Comparison of ENCODE assay signal across 18 mouse cellular contexts in genomic region chr3:119464073-119464472, GRCm38 (mm10).
"Had no signal": no experiment of that assay in that cellular context is flagged by ENCODE, and none has a peak within 500 bp of the region (broad histone marks: within the 10 kb centered on the region; RNA-seq: fewer than 3 reads in every experiment).

No protein-coding gene starts in this region.

- H3K4me2 ChIP-seq: liver, embryonic 13.5 days; liver, embryonic 15.5 days; lung, embryonic 15.5 days; midbrain, embryonic 15.5 days; neural tube, embryonic 12.5 days; stomach, embryonic 15.5 days had no signal

- H3K9me3 ChIP-seq: liver, embryonic 13.5 days; liver, embryonic 15.5 days; lung, embryonic 15.5 days; megakaryocyte, embryonic 14.5 days; midbrain, embryonic 15.5 days; neural tube, embryonic 12.5 days; stomach, embryonic 15.5 days had no signal

- ATAC-seq: liver, postnatal 0 days; lung, postnatal 0 days; midbrain, embryonic 15.5 days had no signal

- H3K27me3 ChIP-seq: liver, embryonic 13.5 days; liver, embryonic 15.5 days; lung, embryonic 15.5 days; megakaryocyte, embryonic 14.5 days; midbrain, embryonic 15.5 days; neural tube, embryonic 12.5 days; stomach, embryonic 15.5 days had no signal

- H3K36me3 ChIP-seq: liver, embryonic 13.5 days; liver, embryonic 15.5 days; lung, embryonic 15.5 days; midbrain, embryonic 15.5 days; neural tube, embryonic 12.5 days; stomach, embryonic 15.5 days had no signal

- H3K4me3 ChIP-seq: liver, embryonic 13.5 days; liver, embryonic 15.5 days; lung, embryonic 15.5 days; megakaryocyte, embryonic 14.5 days; midbrain, embryonic 15.5 days; neural tube, embryonic 12.5 days; stomach, embryonic 15.5 days had no signal

- H3K9ac ChIP-seq: liver, embryonic 13.5 days; liver, embryonic 15.5 days; liver, postnatal 0 days; lung, embryonic 15.5 days; midbrain, embryonic 15.5 days; neural tube, embryonic 12.5 days; stomach, embryonic 15.5 days had no signal

- H3K4me1 ChIP-seq: liver, embryonic 13.5 days; liver, embryonic 15.5 days; lung, embryonic 15.5 days; megakaryocyte, embryonic 14.5 days; midbrain, embryonic 15.5 days; neural tube, embryonic 12.5 days; stomach, embryonic 15.5 days had no signal

- DNase-seq: liver, embryonic 13.5 days; liver, postnatal 0 days; lung, adult 2 months; lung, postnatal 14 days; lung, postnatal 36 days; right cerebral cortex, postnatal 14 days; thymus, adult 2 months; thymus, postnatal 25 days; thymus, postnatal 4 days had no signal

- H3K27ac ChIP-seq: liver, embryonic 13.5 days; liver, embryonic 15.5 days; lung, embryonic 15.5 days; macrophage; midbrain, embryonic 15.5 days; neural tube, embryonic 12.5 days; stomach, embryonic 15.5 days; stomach, postnatal 0 days had no signal
